Mouse (Mus musculus): ENCODE data around the gene Fryl.

GRCm38 (mm10) chr5:73063768-73064669, 192.4 kb downstream of the Fryl start:
- TF ChIP-seq CTCF (conservative IDR thresholded peaks at IDR 0.05; ENCODE audit: insufficient read depth, insufficient read length, low read depth, low read length) (no peak), POLR2A (IDR thresholded peaks at IDR 0.05; ENCODE audit: low read depth, low read length) (no peak)

All from kidney, adult 2 months (tissue).